Mouse (Mus musculus) ES-Bruce4 (cell line): ENCODE results near the gene Myh10.

Experiments used
- CTCF ChIP-seq: IDR thresholded peaks from one replicate; pipeline ENCODE4 v1.8.1; 2011; ENCODE audit warnings: low read depth, low read length
- EP300 ChIP-seq: IDR thresholded peaks from 2 replicates; pipeline ENCODE4 v1.6.1; 2011; ENCODE audit warnings: low read depth, low read length; ENCODE audit not compliant: insufficient read depth

DNA sequence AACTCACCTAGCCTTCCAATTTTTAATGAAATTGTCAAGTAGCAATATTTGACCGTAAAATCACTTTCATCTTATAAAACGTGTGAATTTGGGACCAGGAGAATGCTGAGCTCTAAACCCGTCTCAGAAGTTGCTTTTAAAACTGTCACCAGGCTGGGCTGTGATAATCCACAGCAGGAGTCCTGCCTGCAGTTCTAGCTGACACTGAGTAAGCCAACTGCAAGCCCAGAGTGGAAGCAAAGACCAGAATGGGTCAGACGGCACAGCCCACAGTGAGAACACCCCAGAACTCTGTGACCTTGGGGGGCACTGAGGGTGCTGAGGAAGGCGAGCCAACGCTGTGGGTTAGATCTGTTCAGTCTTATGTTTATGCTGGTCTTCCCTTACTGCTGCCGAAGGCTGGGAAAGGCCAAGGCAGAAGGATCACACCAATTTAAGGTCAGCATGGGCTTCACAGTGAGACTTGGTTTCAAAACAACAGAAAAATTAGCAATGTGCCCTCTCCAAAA is 84.8 kb downstream of the Myh10 start:
- TF ChIP-seq EP300 (no peak), CTCF (no peak)
